Mouse (Mus musculus) thymus, adult 2 months (tissue): ENCODE results near the gene Tpgs1.

Source experiments
- CTCF ChIP-seq: fragments of 200-500 bp; IDR thresholded peaks from 2 replicates; pipeline ENCODE4 v1.5.1; 2012; ENCODE audit warnings: mild to moderate bottlenecking, control low read depth, low read length, moderate library complexity, borderline replicate concordance; ENCODE audit not compliant: control insufficient read depth, poor library complexity, insufficient read depth; ENCODE audit errors: extremely low read depth
- POLR2A ChIP-seq: fragments of 200-500 bp; IDR thresholded peaks from 2 replicates; pipeline ENCODE4 v1.6.1; 2012; ENCODE audit warnings: mild to moderate bottlenecking, low read length, control low read depth, moderate library complexity; ENCODE audit not compliant: control insufficient read depth, poor library complexity, insufficient read depth; ENCODE audit errors: extremely low read depth

DNA sequence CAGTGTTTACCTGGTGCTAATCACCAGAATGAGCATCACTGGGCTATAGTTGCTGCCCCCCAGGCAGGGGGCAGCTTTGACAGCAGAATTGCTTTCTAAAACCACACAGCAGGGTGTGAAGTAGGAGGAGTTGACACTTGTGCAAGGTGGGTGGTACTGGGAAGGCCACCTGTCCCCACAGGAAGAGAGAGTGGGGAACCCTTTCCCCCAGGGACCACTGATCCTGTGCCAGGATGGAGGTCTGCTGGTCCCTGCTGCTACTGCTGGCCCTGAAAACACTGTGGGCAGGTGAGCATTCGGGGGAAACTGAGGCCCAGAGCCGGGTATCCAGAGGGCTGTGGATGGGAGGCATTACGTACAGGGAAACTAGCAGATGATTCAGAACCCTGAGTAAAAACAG lies 20.0 kb downstream of the Tpgs1 start:
- TF ChIP-seq CTCF (no peak), POLR2A (no peak)
